Mouse (Mus musculus) liver, embryonic 14.5 days (tissue): ENCODE data around the gene Gm973.
A peak's percentile ranks its signal among the peaks of the same experiment; 100 is the strongest.

Experiments
- CTCF ChIP-seq: IDR thresholded peaks from 2 replicates; pipeline ENCODE4 v1.5.1; 2016; ENCODE audit warnings: antibody characterized with exemption, low read depth, control low read depth
- EP300 ChIP-seq: IDR thresholded peaks from 2 replicates; pipeline ENCODE4 v1.6.1; 2016; ENCODE audit warnings: antibody characterized with exemption, low read depth

DNA sequence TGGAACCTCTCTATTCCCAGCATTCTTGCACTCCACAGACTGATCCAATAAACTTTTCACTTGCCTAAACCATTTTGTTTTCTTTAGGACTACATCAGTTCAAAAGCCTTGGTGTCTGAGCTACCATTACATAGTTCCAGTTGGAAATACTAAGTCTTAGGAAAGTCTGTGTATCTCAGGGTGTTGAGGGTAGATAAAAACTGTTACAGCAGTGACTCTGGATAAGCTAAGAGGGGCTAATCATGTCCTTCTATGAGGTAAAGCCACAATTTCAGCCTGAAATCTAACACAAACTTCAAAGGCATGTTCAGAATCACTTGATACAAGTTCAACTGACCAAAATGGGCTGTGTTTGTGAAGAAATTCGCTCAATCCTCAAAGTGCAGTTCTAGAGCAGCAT lies 120.3 kb downstream of the Gm973 start:
- no peak for TF ChIP-seq CTCF
- TF ChIP-seq EP300, result peak; percentile 51
